Mouse (Mus musculus) forebrain, embryonic 14.5 days (tissue): ENCODE data around the gene Slc9a3r2. TPM values are rescaled to one million over a fixed set of nuclear protein-coding genes. Genes with fewer than 3 reads are reported as not detected.

Source experiments
- ATAC-seq: fragments of 200-750 bp; cut with Nextera tagmentation; 2 replicates; pipeline ENCODE4 v1.8.0; 2017; ENCODE audit warnings: mild to moderate bottlenecking, moderate library complexity
- DNase-seq: peaks from one replicate; pipeline ENCODE4 v3.0.0-alpha.2; 2015; ENCODE audit warnings: low spot score
- H3K27ac ChIP-seq: fragments of 300-500 bp; sonication (generic); 2 replicates; pipeline ENCODE4 v1.5.1; 2014; ENCODE audit warnings: low read depth, mild to moderate bottlenecking, control low read depth, low read length, moderate library complexity
- H3K27me3 ChIP-seq: fragments of 300-500 bp; sonication (generic); replicated peaks from 2 replicates; pipeline ENCODE4 v1.6.1; 2014; ENCODE audit warnings: low read length, control low read depth, mixed read lengths; ENCODE audit not compliant: control insufficient read depth, insufficient read depth
- H3K36me3 ChIP-seq: fragments of 300-500 bp; sonication (generic); 2 replicates; pipeline ENCODE4 v1.6.1; 2014; ENCODE audit warnings: low read length, control low read depth; ENCODE audit not compliant: control insufficient read depth, insufficient read depth
- H3K4me1 ChIP-seq: fragments of 300-500 bp; sonication (generic); 2 replicates; pipeline ENCODE4 v1.6.1; 2014; ENCODE audit warnings: antibody characterized with exemption, low read length, control low read depth; ENCODE audit not compliant: control insufficient read depth, insufficient read depth
- H3K4me2 ChIP-seq: fragments of 300-500 bp; sonication (generic); 2 replicates; pipeline ENCODE4 v1.6.1; 2014; ENCODE audit warnings: mild to moderate bottlenecking, control low read depth, low read length
- H3K4me3 ChIP-seq: fragments of 300-500 bp; sonication (generic); 2 replicates; pipeline ENCODE4 v1.5.1; 2014; ENCODE audit warnings: low read depth, low read length, control low read depth
- H3K9ac ChIP-seq: fragments of 300-500 bp; sonication (generic); 2 replicates; pipeline ENCODE4 v1.6.1; 2014; ENCODE audit warnings: mild to moderate bottlenecking, low read length, control low read depth, moderate library complexity
- H3K9me3 ChIP-seq: fragments of 300-500 bp; sonication (generic); replicated peaks from 2 replicates; pipeline ENCODE4 v1.6.1; 2016; ENCODE audit warnings: low read length, control low read depth, mixed read lengths; ENCODE audit not compliant: control insufficient read depth
- WGBS: fragments of 180-500 bp; shearing (Covaris S2); extraction: QIAGEN DNeasy Blood & Tissue Kit; methylation state at CpG from one replicate; pipeline ENCODE4 v1.1.7; 2014; 5-methylcytosine and 5-hydroxymethylcytosine counted together
- microRNA-seq: library from miRNA; unstranded; fragments of <30 nt; microRNA quantifications from one replicate; pipeline ENCODE4, GENCODE M21; 2016
- polyA plus RNA-seq: library from polyadenylated mRNA; unstranded; fragments of >200 nt; fragmentation: Nextera tagmentation; extraction: Ambion mirVana; gene quantifications from 2 replicates; pipeline ENCODE4 v1.2.1, GENCODE M21; 2014

The Slc9a3r2 gene
- polyA plus RNA-seq, 1 experiment from 2014 or later = 22.4 TPM

- no peaks in the 10 kb centered on the region for H3K9me3 ChIP-seq
- no peaks in the 10 kb centered on the region for H3K4me1 ChIP-seq
- WGBS = 86% methylated on average over 5 of the region's 5 CpGs
- DNase-seq (no peak), ATAC-seq (no peak)
- no peak overlapping the region for H3K27ac ChIP-seq
- H3K36me3 ChIP-seq = peaks cover 100% of the 10 kb centered on the region
- H3K4me2 ChIP-seq = no peak overlapping the region
- H3K27me3 ChIP-seq = no peaks in the 10 kb centered on the region
- no peak overlapping the region for H3K9ac ChIP-seq
- no peak overlapping the region for H3K4me3 ChIP-seq
Observed at GRCm38 (mm10) chr17:24596073-24596466, 54.1 kb downstream of the Slc9a3r2 start.

DNA sequence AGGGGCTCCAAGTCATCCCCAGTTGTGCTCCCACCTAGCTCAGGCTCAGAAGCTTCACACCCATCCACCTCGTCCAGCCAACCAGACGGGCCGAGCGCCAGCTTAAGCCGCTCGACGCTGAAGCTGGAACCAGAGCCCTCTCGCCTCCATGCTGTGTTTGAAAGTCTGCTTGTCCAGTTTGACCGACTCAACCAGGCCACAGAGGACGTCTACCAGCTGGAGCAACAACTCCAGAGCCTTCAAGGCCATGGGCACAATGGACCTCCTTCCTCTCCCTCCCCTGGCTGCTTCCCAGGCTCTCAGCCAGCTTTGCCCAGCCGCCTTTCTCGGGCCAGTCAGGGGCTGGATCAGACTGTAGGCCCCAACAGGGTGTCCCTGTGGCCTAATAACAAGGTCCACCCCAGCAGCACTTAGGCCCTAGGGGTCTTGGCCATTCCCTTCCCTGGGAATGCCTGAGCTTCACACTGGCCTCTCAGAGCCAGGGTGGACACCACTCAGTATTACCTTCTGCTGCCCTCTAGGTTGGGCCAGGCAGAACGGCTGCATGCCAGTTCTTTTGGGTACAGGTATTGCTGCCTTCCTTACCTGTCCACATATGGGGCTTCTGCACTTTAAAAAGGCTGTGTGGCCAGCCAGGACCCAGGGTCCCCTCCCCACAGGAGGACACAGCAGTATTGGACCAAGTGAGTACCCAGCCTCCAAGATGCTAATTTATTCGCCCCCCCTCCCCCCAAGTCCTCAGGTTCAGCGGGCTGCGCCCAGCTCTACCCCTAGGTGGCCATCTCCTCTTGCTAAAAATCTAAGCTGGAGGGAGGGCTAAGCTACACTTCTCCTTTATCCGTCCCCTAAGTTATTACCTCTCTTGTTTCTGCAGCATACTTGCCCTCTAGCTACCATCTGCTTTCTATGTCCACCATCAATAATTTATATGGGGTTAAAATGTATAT lies 54.7 kb downstream of the Slc9a3r2 start:
- no peak overlapping the region for H3K27ac ChIP-seq
- DNase-seq (peak; percentile 6), ATAC-seq (no peak)
- H3K27me3 ChIP-seq = no peaks in the 10 kb centered on the region
- H3K4me3 ChIP-seq = no peak overlapping the region
- H3K4me2 ChIP-seq = no peak overlapping the region
- peaks cover 100% of the 10 kb centered on the region for H3K36me3 ChIP-seq
- WGBS = 71% methylated on average over 17 of the region's 17 CpGs
- no peak overlapping the region for H3K9ac ChIP-seq
- H3K4me1 ChIP-seq = no peaks in the 10 kb centered on the region
- no peaks in the 10 kb centered on the region for H3K9me3 ChIP-seq

DNA sequence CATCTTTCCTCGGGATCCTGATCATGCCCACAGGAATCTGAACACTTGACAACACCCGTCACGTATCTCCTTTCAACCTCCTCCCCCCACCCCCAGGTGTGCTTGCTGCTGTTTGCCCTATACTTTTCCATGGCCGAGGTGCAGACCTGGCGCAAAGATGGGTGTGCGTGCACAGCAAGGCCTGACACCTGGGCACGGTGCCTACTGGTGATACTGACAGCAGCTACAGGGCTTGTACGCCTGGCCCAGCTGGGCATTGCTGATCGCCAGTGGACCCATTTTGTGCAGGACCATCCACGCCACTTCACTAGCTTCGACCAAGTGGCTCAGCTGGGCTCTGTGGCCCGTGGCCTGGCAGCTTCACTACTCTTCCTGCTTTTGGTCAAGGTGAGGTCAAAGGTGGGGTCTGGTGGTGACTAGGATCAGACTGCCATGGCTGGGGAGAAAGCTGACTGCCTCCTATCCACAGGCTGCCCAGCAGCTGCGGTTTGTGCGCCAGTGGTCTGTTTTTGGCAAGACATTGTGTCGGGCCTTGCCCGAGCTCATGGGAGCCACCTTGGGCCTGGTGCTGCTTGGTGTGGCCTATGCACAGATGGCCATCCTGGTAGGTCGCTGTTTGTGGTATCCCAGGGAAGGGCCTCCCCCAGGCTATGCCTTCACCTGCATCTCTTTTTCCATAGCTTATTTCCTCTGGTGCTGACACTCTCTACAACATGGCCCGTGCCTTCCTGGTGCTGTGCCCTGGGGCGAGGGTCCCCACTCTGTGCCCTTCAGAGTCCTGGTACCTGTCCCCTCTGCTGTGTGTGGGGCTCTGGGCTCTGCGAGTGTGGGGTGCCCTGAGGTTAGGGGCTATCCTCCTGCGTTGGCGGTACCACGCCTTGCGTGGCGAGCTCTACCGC lies 55.9 kb downstream of the Slc9a3r2 start:
- Histone ChIP-seq H3K4me2 (no peak overlapping the region), H3K9ac (no peak overlapping the region), H3K9me3 (no peaks in the 10 kb centered on the region), H3K4me3 (no peak overlapping the region), H3K27me3 (no peaks in the 10 kb centered on the region), H3K36me3 (peaks cover 97% of the 10 kb centered on the region), H3K4me1 (no peaks in the 10 kb centered on the region), H3K27ac (no peak overlapping the region)
- 94% methylated on average over 26 of the region's 26 CpGs for WGBS
- no peak for DNase-seq
- no peak for ATAC-seq

DNA sequence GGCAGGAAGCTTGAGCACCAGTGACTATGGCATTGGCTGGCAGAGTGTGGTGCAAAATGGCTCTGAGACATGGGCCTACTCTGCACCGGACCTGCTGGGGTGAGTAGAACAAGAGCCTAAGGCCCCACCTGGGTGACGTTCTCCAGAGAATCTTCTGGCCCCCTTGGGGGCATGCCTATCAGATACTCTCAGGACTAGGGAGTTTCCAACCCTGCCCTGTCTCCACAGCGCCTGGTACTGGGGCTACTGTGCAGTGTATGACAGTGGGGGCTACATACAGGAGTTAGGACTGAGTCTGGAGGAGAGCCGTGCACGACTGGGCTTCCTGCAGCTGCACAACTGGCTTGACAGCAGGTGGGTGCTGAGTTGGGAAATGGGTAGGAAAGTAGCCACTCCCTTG lies 56.9 kb downstream of the Slc9a3r2 start:
- no peak overlapping the region for H3K4me3 ChIP-seq
- no peak overlapping the region for H3K4me2 ChIP-seq
- no peak overlapping the region for H3K27ac ChIP-seq
- ATAC-seq (no peak), DNase-seq (no peak)
- H3K4me1 ChIP-seq = no peaks in the 10 kb centered on the region
- 86% methylated on average over 5 of the region's 5 CpGs for WGBS
- H3K36me3 ChIP-seq = peaks cover 89% of the 10 kb centered on the region
- H3K9me3 ChIP-seq = no peaks in the 10 kb centered on the region
- H3K27me3 ChIP-seq = no peaks in the 10 kb centered on the region
- no peak overlapping the region for H3K9ac ChIP-seq

GRCm38 (mm10) chr17:24591695-24592094 lies 58.4 kb downstream of the Slc9a3r2 start:
- ATAC-seq (no peak), DNase-seq (no peak)
- Histone ChIP-seq H3K27ac (no peak overlapping the region), H3K4me1 (no peaks in the 10 kb centered on the region), H3K36me3 (peaks cover 88% of the 10 kb centered on the region), H3K4me2 (no peak overlapping the region), H3K27me3 (no peaks in the 10 kb centered on the region), H3K9me3 (no peaks in the 10 kb centered on the region), H3K9ac (no peak overlapping the region), H3K4me3 (no peak overlapping the region)
- WGBS = 93% methylated on average over 5 of the region's 5 CpGs

GRCm38 (mm10) chr17:24590943-24591342 lies 59.2 kb downstream of the Slc9a3r2 start:
- no peak overlapping the region for H3K9ac ChIP-seq
- peaks cover 88% of the 10 kb centered on the region for H3K36me3 ChIP-seq
- no peak overlapping the region for H3K4me2 ChIP-seq
- no peaks in the 10 kb centered on the region for H3K9me3 ChIP-seq
- H3K27ac ChIP-seq = no peak overlapping the region
- ATAC-seq = no peak
- no peaks in the 10 kb centered on the region for H3K27me3 ChIP-seq
- no peak for DNase-seq
- 86% methylated on average over 3 of the region's 3 CpGs for WGBS
- no peak overlapping the region for H3K4me3 ChIP-seq
- H3K4me1 ChIP-seq = no peaks in the 10 kb centered on the region

Small RNA genes within 50 kb of the gene (microRNA-seq; reads per million reads assigned to microRNA genes)
- gene Gm24589 = not detected

Other genes starting within 250 kb of the Slc9a3r2 start
- 304 and 325 TPM in 2 replicates for gene Rnps1, start 235.8 kb downstream of the Slc9a3r2 start, polyA plus RNA-seq
- 31.5 and 31.8 TPM in 2 replicates for gene Eci1, start 223.7 kb downstream of the Slc9a3r2 start, polyA plus RNA-seq
- 2.3 and 3.5 TPM in 2 replicates for gene Dnase1l2, start 207.2 kb downstream of the Slc9a3r2 start, polyA plus RNA-seq
- gene E4f1, start 180.0 kb downstream of the Slc9a3r2 start, polyA plus RNA-seq = 8.3 and 16.9 TPM in 2 replicates
- gene Pgp, start 179.9 kb downstream of the Slc9a3r2 start, polyA plus RNA-seq = 54.7 and 56.5 TPM in 2 replicates
- 0.38 and 1.3 TPM in 2 replicates for gene Bricd5, start 176.4 kb downstream of the Slc9a3r2 start, polyA plus RNA-seq
- gene Mlst8, start 171.2 kb downstream of the Slc9a3r2 start, polyA plus RNA-seq = 31.8 and 37.2 TPM in 2 replicates
- 9.1 and 14.6 TPM in 2 replicates for gene Caskin1, start 161.7 kb downstream of the Slc9a3r2 start, polyA plus RNA-seq
- gene Traf7, start 122.4 kb downstream of the Slc9a3r2 start, polyA plus RNA-seq = 80.1 and 96.6 TPM in 2 replicates
- 4.0 TPM in 2 replicates for gene Rab26, start 116.1 kb downstream of the Slc9a3r2 start, polyA plus RNA-seq
- gene Pkd1, start 100.5 kb downstream of the Slc9a3r2 start, polyA plus RNA-seq = 12.9 and 16.7 TPM in 2 replicates
- gene Tsc2, start 17.7 kb downstream of the Slc9a3r2 start, polyA plus RNA-seq = 59.8 and 66.4 TPM in 2 replicates
- 10.0 and 12.3 TPM in 2 replicates for gene Nthl1, start 17.6 kb downstream of the Slc9a3r2 start, polyA plus RNA-seq
- not detected in 2 replicates for gene Npw, start 8.1 kb upstream of the Slc9a3r2 start, polyA plus RNA-seq
- gene Zfp598, start 19.4 kb upstream of the Slc9a3r2 start, polyA plus RNA-seq = 14.9 and 19.7 TPM in 2 replicates
- 105 and 136 TPM in 2 replicates for gene Syngr3, start 39.6 kb upstream of the Slc9a3r2 start, polyA plus RNA-seq
- gene Gfer, start 45.8 kb upstream of the Slc9a3r2 start, polyA plus RNA-seq = 36.5 and 37.7 TPM in 2 replicates
- 2.2 and 2.4 TPM in 2 replicates for gene Noxo1, start 45.9 kb upstream of the Slc9a3r2 start, polyA plus RNA-seq
- 85.3 and 86.1 TPM in 2 replicates for gene Tbl3, start 57.3 kb upstream of the Slc9a3r2 start, polyA plus RNA-seq
- not detected in 2 replicates for gene Rnf151, start 67.7 kb upstream of the Slc9a3r2 start, polyA plus RNA-seq
- gene Rps2, start 67.8 kb upstream of the Slc9a3r2 start, polyA plus RNA-seq = 888 and 1,063 TPM in 2 replicates
- gene Ndufb10, start 74.2 kb upstream of the Slc9a3r2 start, polyA plus RNA-seq = 301 and 312 TPM in 2 replicates
- not detected in 2 replicates for gene Rpl3l, start 77.5 kb upstream of the Slc9a3r2 start, polyA plus RNA-seq
- 25.3 TPM in 2 replicates for gene Msrb1, start 86.3 kb upstream of the Slc9a3r2 start, polyA plus RNA-seq
- 0.20 TPM in 1 of 2 replicates, not detected in the other for gene Hs3st6, start 102.7 kb upstream of the Slc9a3r2 start, polyA plus RNA-seq
- gene Meiob, start 154.0 kb upstream of the Slc9a3r2 start, polyA plus RNA-seq = not detected in 2 replicates
- 49.7 and 52.8 TPM in 2 replicates for gene Hagh, start 189.8 kb upstream of the Slc9a3r2 start, polyA plus RNA-seq
- gene Fahd1, start 200.0 kb upstream of the Slc9a3r2 start, polyA plus RNA-seq = 18.4 and 19.2 TPM in 2 replicates
- 0.17 and 0.25 TPM in 2 replicates for gene Igfals, start 215.7 kb upstream of the Slc9a3r2 start, polyA plus RNA-seq
- gene Nubp2, start 236.0 kb upstream of the Slc9a3r2 start, polyA plus RNA-seq = 89.6 and 96.1 TPM in 2 replicates
- 78.3 and 85.0 TPM in 2 replicates for gene Spsb3, start 236.3 kb upstream of the Slc9a3r2 start, polyA plus RNA-seq
- gene Eme2, start 244.8 kb upstream of the Slc9a3r2 start, polyA plus RNA-seq = 18.2 and 23.3 TPM in 2 replicates
- 73.5 and 78.4 TPM in 2 replicates for gene Mrps34, start 244.8 kb upstream of the Slc9a3r2 start, polyA plus RNA-seq
- 79.7 and 93.4 TPM in 2 replicates for gene Nme3, start 246.2 kb upstream of the Slc9a3r2 start, polyA plus RNA-seq